Mouse (Mus musculus): ENCODE measurements at regions not wholly inside any gene's neighbourhood (a gene's known extent, or its start where the extent isn't known, plus 50 kb on each side); places are given as distances from the start of the nearest gene placed in this dataset.

DNA sequence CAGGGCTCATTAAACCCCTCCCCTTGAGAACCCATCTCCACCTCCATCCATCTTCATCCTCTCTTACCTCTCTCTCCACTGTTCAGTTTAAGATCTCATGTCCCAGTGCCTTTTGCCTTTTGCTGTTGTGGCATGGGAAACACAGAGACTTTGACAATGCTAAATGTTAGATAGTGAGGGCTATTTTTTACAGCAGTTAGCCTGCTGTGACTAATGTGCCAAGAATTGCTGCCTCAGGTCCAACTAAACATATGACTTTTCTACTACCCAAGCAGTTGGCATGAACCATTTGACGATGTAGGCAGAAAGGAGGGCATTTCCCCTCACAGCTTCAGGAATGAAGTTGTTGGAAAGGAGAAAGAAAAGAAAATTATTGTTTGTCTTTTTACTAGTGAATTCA is 389.6 kb downstream of the Lpin1 start:
- TF ChIP-seq CTCF (IDR thresholded peaks at IDR 0.05 in 2 of 3, conservative IDR thresholded peaks at IDR 0.05 in 1 of 3; ENCODE audit: control insufficient read depth in 1 of 3, insufficient read depth in 1 of 3, low read depth in 2 of 3, low read length in 3 of 3, poor library complexity in 1 of 3, severe bottlenecking in 1 of 3) (no peak), MYB (IDR thresholded peaks at IDR 0.05; ENCODE audit: low read depth, low read length) (no peak), MYC (IDR thresholded peaks at IDR 0.05; ENCODE audit: low read depth, low read length) (no peak), GATA1 (IDR thresholded peaks at IDR 0.05; ENCODE audit: low read depth, low read length) (no peak), ZNF384 (IDR thresholded peaks at IDR 0.05; ENCODE audit: low read depth, low read length) (no peak), NRF1 (IDR thresholded peaks at IDR 0.05; ENCODE audit: insufficient read depth, low read depth, low read length, poor library complexity, severe bottlenecking) (no peak), RAD21 (IDR thresholded peaks at IDR 0.05; ENCODE audit: low read depth, low read length) (no peak), MAX (IDR thresholded peaks at IDR 0.05; ENCODE audit: low read length) (no peak), EP300 (IDR thresholded peaks at IDR 0.05; ENCODE audit: low read depth in 1 of 2, low read length in 2 of 2) (no peak)

Data from MEL (cell line).